Mouse (Mus musculus) layer of hippocampus, adult 11-12 months (tissue): Measurements from ENCODE around the gene Ppox.

ENCODE experiments used
- DNase-seq: peaks from one replicate; pipeline ENCODE4 v3.0.0; 2022; ENCODE audit warnings: low spot score

Ppox gene

GRCm38 (mm10) chr1:171265971-171266744, 14.8 kb downstream of the Ppox start:
- no peak for DNase-seq

- no peak for DNase-seq
These were observed 17.1 kb downstream of the Ppox start for GRCm38 (mm10) chr1:171263666-171264461.

DNA sequence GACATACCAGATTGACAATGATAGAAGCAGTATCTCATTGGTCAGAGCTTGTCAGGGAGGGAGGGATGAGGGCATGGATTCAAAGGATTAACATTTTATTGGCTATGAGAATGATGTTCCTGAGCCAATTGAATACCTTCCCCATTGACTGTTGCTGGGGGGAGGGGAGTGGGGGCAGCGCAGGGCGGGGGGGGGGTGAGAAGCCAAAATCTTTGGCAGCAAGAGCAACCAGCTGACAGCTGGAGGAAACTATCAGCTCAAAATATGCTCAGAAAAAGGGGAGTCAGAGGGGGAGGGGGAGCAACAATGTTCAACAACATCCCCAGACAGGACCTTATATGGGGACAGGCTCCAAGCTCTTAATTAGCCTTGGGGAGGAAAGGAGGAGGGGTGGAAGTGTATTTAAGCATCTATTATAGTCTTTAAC, 17.8 kb downstream of the Ppox start:
- DNase-seq, result peak; percentile 69

DNA sequence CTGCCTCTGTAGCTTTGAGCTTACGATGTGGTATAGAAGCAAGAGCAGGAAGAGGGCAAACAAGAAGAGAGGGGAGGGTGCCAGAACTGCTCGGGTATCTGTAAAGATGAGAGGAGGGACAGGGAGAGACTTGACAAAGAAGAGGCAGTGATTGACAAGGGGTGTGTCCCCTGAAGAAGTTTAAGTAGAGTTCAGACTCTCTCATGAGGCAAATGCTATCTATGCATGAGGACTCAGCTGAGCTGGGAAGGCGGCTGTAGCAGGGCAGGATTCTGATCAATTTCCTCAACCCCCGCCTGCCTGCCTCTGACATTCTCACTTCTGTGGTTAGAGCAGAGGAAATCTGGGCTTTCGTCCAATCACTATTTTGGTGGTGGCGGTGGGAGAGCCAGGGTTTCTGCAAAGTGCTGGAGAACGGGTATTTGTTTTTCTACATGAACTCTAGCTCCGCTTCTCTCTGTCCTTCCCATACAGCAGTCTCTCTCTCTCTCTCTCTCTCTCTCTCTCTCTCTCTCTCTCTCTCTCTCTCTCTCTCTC, 18.3 kb downstream of the Ppox start:
- peak; percentile 88 for DNase-seq

DNA sequence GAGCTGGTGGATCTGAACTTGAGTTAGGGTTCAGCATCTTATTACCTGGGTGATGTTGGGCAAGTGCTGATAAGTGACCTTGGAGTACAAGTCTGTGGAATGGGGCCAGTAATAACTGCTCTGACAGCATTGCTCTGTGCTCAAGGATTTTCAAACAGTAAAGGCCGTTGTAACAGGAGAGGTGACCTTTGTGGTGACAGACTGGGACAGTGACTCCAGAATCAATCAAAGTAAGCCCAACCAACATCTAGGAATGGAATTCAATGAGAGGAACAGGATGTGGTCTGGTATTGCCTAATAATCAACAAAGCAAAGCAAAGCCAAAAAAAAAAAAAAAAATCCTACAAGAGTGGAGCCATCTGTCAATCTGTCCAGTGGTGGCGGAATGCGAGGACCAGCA, 20.7 kb downstream of the Ppox start:
- no peak for DNase-seq

- no peak for DNase-seq
These were observed 22.1 kb downstream of the Ppox start for GRCm38 (mm10) chr1:171258921-171259320.

DNA sequence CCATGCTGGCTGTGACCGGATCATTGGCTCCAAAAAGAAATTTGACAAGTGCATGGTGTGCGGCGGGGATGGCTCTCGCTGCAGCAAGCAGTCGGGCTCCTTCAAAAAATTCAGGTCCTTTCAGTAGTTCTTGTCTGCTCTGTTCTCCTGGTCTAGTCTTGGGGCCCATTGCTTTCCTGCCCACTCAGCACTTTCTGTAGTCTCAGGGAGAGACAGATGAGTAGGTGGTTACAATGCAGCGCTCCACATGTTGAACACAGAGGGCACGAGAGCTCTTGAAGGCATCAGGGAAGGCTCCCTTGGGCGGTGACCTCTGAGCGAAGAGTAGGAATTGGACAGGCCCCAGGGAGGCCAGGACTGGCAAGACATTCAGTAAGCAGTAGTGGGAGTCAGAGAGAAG, 23.2 kb downstream of the Ppox start:
- no peak for DNase-seq

DNA sequence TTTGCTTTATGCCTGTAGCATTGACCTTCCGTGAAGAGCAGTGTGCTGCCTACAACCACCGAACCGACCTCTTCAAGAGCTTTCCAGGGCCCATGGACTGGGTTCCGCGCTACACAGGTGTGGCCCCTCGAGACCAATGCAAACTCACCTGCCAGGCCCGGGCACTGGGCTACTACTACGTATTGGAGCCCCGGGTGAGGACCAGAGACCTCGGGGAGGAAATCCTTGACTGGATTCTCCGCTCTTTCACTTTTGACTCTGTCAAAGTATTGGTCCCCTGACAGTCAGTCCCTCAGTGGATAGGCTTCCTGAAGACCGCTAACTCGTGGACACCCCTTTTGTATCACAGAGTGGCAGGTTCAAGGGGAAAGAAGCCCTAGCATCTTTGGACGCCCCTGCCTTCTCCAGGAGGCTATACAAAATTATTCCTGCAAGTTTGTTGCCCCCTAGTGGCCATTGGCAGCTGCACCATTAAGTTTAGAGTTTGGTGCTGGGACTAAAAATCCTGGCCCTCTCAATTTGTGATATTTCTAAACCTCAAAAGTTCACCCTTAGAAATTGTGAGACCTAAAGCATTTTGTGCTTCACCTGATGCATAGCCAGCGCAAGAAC, 23.9 kb downstream of the Ppox start:
- peak; percentile 77 for DNase-seq

DNA sequence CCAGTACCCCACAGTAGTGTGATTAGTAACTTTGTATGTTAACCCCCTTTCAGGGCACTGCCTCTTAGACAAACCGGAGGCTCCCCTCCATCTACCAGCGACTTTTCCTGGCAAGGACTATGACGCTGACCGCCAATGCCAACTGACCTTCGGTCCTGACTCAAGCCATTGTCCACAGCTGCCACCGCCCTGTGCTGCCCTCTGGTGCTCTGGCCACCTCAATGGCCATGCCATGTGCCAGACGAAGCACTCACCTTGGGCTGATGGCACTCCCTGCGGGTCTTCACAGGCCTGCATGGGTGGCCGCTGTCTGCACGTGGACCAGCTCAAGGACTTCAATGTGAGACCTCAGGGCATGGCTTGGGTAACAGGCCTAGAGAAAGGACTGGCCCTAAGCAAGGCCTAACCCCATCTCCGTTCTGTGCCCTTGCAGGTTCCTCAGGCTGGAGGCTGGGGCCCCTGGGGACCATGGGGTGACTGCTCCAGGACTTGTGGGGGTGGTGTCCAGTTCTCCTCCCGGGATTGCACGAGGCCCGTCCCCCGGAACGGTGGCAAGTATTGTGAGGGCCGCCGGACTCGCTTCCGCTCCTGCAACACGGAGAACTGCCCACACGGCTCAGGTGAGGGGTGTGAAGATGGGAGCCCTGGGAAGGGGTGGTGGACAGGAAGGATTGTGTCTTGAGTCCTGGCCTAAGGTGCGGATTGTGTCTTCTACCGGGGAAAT, 24.7 kb downstream of the Ppox start:
- DNase-seq, result no peak

GRCm38 (mm10) chr1:171252415-171252814, 28.6 kb downstream of the Ppox start:
- no peak for DNase-seq

DNA sequence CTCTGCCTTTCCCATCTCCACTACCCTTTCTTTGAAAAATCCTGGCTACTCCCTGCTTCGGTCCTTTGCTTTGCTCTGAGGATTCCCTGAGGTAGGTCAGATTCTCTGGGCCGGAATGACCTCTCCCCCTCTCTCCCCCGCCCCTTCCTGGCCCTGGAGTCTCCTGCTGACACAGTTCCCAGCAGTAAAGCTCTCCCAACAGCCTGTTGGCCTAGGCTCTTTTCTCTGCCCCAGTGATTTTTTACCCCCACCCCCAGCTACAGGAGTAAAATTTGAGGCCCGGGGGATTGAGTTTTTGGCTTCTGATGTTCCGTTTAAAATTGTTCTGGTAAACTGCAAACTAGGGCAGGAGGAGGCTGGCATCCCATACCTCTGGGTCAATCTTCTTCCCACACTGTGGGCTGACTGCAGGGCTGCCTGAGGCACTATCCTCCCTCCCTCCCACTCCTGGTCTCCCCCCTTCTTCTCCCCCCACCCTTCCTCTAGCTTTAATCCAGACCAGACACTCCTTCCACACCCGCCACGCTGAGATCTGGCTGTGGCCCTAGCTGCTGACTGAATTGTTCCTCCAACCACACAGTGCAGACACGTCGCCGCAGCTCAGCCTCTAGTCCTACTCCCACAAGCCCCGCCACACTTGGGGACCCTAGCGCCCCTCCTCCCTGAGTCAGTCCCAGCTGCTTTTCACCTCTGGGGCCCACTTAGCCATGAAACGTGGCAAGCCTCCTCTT, 29.2 kb downstream of the Ppox start:
- no peak for DNase-seq

- DNase-seq, result no peak
These were observed 30.0 kb downstream of the Ppox start, which contains the start of gene Ndufs2 for GRCm38 (mm10) chr1:171250680-171251593. Gene Ndufs2 (minus strand): TSS chr1:171251388.

DNA sequence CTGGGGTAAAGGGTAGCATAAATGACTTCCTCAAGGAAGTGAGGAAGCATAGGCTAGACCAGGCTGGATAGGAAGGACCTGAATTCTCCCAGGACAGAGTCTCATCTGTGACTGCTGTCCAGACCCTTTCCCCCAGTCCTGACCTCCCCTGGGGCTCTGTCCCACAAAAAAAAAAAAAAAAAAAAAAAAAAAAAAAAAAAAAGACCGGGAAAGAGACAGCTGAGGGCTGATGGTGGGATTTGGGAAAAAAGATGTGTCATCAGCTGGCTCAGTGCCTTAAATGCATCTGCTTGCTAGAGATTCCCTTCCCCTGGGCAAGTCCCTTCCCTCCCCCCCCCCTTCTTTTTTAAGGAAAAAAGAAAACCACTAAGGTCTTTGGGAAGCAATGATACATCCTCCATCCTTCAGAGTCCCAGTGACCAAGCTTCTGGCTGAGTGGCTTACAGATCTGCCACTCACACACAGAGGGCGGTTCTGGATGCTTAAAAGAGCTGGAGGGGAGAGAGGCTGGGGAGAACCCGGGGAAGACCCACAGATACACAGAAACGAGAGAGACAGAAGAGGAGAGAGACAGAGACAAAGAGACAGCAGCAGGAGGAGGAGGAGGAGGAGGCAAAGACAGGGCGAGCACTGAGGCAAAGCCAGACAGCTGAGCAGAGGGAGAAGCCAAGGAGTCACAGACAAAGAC, 30.9 kb downstream of the Ppox start, which contains the start of gene Adamts4:
TSS of gene Adamts4 (plus strand) at position 509 of the 688 bp plus-strand sequence.
- peak; percentile 60 for DNase-seq

DNA sequence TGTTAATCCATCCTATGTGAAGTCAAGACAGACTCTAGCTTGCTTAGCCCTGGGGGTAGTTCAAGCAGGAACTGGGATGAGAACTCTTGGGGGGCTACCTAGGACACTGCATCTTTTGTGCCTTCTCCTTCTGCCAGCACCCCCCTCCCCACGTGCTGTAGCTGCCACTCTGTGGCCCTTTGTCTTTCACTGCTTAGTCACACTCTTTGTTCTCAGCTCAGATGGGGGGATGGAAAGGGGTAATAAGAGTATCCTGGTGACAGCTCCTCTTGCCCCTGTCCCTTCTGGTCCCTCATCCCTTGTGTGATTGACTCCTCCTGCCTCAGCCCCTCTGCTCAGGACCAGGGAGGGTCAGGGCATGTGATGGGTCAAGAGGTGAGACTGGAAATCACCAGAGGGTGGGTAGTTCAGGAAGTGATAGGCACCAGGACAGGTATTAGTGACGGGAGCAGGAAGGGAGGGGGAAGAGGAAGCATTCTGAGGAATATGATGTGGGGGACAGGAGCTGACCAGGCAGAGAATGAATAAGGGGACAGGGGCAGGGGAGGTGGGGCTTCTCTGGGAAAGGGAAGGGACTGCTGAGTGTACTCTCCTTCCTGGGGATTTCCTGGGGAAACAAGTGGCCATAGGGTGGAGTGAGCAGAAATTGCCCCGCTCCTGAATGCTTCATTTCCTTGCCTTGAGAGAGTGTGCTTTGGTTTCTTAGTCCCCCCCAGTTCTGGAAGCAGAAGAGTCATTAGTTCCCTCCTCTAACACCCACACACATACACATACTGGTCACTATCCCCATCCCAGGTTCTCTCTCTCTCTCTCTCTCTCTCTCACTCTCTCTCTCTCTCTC, 32.4 kb downstream of the Ppox start:
- DNase-seq, result peak; percentile 58

DNA sequence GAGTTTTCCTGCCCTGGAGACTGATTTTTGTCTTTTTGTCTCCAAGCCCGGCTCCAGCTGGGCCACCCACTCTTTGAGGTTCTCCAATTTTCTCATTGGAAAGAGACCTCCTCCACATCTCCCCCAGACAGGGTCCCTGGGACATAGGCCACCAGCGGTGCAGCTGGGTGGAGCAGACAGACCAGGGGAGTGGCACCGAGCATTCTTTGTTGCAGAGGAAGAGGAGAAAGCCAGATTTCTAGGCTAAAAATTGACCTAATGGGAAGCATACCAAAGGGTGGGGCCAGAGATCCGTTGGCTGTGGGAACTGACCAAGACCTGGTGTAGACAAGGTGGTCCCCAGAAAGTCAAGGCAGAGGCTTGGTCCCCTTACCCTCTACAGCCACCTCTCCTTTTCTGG, 33.1 kb downstream of the Ppox start:
- DNase-seq, result no peak

GRCm38 (mm10) chr1:171247453-171247841, 33.5 kb downstream of the Ppox start:
- no peak for DNase-seq

GRCm38 (mm10) chr1:171246709-171247452, 34.1 kb downstream of the Ppox start:
- DNase-seq, result peak; percentile 97

- DNase-seq, result no peak
These were observed 35.6 kb downstream of the Ppox start for GRCm38 (mm10) chr1:171245353-171245752.
